In genomic region chr7:133115886-133116285, GRCm38 (mm10) we compare ENCODE assay signal across 7 mouse cellular contexts. TPM values are rescaled to one million over a fixed set of nuclear protein-coding genes. Genes with fewer than 3 reads are reported as not detected.
DNase-seq lines count a peak whose midpoint lies in the region; ATAC-seq and TF ChIP-seq lines count a peak whose summit lies in the region.

No protein-coding gene starts in this region.

- no peak overlapping the region for H3K27ac ChIP-seq in hindbrain, embryonic 11.5 days (ENCODE audit: low read depth, low read length)
- H3K27ac ChIP-seq in limb, embryonic 14.5 days (replicated peaks; ENCODE audit: low read depth, low read length), result no peak overlapping the region
- no peak overlapping the region for H3K27ac ChIP-seq in midbrain, embryonic 15.5 days

- DNase-seq in G1E (ENCODE audit: low spot score), result no peak
- DNase-seq in hindbrain, embryonic 11.5 days (ENCODE audit: low spot score), result peak; percentile 67
- no peak for DNase-seq in limb, embryonic 14.5 days (ENCODE audit: low spot score)
- no peak for DNase-seq in frontal cortex, postnatal 25 days (ENCODE audit: low spot score in 2 of 2)
- DNase-seq in layer of hippocampus, adult 11-12 months (ENCODE audit: low spot score), result no peak

- H3K9ac ChIP-seq in hindbrain, embryonic 11.5 days (ENCODE audit: low read depth, low read length), result no peak overlapping the region
- no peak overlapping the region for H3K9ac ChIP-seq in limb, embryonic 14.5 days (ENCODE audit: low read depth, low read length, severe bottlenecking)
- no peak overlapping the region for H3K9ac ChIP-seq in midbrain, embryonic 15.5 days

- H3K4me2 ChIP-seq in hindbrain, embryonic 11.5 days (replicated peaks; ENCODE audit: low read depth, low read length), result peak overlapping the region; percentile 2; the same call in 1 of the 2 replicates
- peak overlapping the region; percentile 27 for H3K4me2 ChIP-seq in limb, embryonic 14.5 days (replicated peaks; ENCODE audit: low read depth, low read length, severe bottlenecking)
- H3K4me2 ChIP-seq in midbrain, embryonic 15.5 days, result peak overlapping the region; percentile 17; the same call in 1 of the 2 replicates

- peaks cover 56% of the 10 kb centered on the region for H3K36me3 ChIP-seq in G1E (replicated peaks)
- H3K36me3 ChIP-seq in hindbrain, embryonic 11.5 days (ENCODE audit: control insufficient read depth, insufficient read depth, low read length), result no peaks in the 10 kb centered on the region
- no peaks in the 10 kb centered on the region for H3K36me3 ChIP-seq in limb, embryonic 14.5 days (ENCODE audit: control insufficient read depth, insufficient read depth, low read length)
- H3K36me3 ChIP-seq in midbrain, embryonic 15.5 days (replicated peaks), result no peaks in the 10 kb centered on the region

- ATAC-seq in G1E (ENCODE audit: extremely low read depth, insufficient number of reproducible peaks, low FRiP score, poor library complexity, severe bottlenecking), result no peak
- ATAC-seq in common myeloid progenitor, adult 5-6 weeks (replicated peaks; ENCODE audit: low read depth, poor library complexity, severe bottlenecking), result 0 out of 2 replicates have a peak, but pooled peaks have one; percentile 30
- ATAC-seq in hindbrain, embryonic 11.5 days (ENCODE audit: low FRiP score), result no peak
- ATAC-seq in limb, embryonic 14.5 days (ENCODE audit: low FRiP score, low read depth), result no peak
- no peak for ATAC-seq in midbrain, embryonic 15.5 days (replicated peaks)

- H3K4me3 ChIP-seq in G1E (ENCODE audit: low read depth, low read length), result peak overlapping the region; percentile 62; the same call in 1 of the 2 replicates
- H3K4me3 ChIP-seq in hindbrain, embryonic 11.5 days (ENCODE audit: low read depth, low read length), result no peak overlapping the region
- no peak overlapping the region for H3K4me3 ChIP-seq in limb, embryonic 14.5 days (replicated peaks; ENCODE audit: low read length)
- no peak overlapping the region for H3K4me3 ChIP-seq in midbrain, embryonic 15.5 days

- WGBS in hindbrain, embryonic 11.5 days, result 14% methylated on average over 15 of the region's 15 CpGs
- WGBS in limb, embryonic 14.5 days, result 14% methylated on average over 15 of the region's 15 CpGs
- WGBS in midbrain, embryonic 15.5 days, result 13% methylated on average over 15 of the region's 15 CpGs

- H3K27me3 ChIP-seq in G1E (ENCODE audit: insufficient read depth, low read length), result no peaks in the 10 kb centered on the region
- no peaks in the 10 kb centered on the region for H3K27me3 ChIP-seq in hindbrain, embryonic 11.5 days (ENCODE audit: control insufficient read depth, insufficient read depth, low read length)
- no peaks in the 10 kb centered on the region for H3K27me3 ChIP-seq in limb, embryonic 14.5 days (ENCODE audit: control insufficient read depth, insufficient read depth, low read length)
- H3K27me3 ChIP-seq in midbrain, embryonic 15.5 days (replicated peaks), result no peaks in the 10 kb centered on the region

- no peak for TF ChIP-seq CTCF in G1E (IDR thresholded peaks at IDR 0.05; ENCODE audit: low read depth, low read length)

- peaks cover 55% of the 10 kb centered on the region for H3K4me1 ChIP-seq in G1E (ENCODE audit: insufficient read depth, low read depth, low read length)
- H3K4me1 ChIP-seq in hindbrain, embryonic 11.5 days (replicated peaks; ENCODE audit: control insufficient read depth, insufficient read depth, low read length), result peaks cover 32% of the 10 kb centered on the region
- peaks cover 85% of the 10 kb centered on the region for H3K4me1 ChIP-seq in limb, embryonic 14.5 days (ENCODE audit: control insufficient read depth, insufficient read depth, low read length)
- peaks cover 49% of the 10 kb centered on the region for H3K4me1 ChIP-seq in midbrain, embryonic 15.5 days

- H3K9me3 ChIP-seq in G1E (replicated peaks), result no peaks in the 10 kb centered on the region
- no peaks in the 10 kb centered on the region for H3K9me3 ChIP-seq in hindbrain, embryonic 11.5 days (ENCODE audit: control insufficient read depth, low read length)
- no peaks in the 10 kb centered on the region for H3K9me3 ChIP-seq in limb, embryonic 14.5 days (ENCODE audit: control insufficient read depth, low read length)
- no peaks in the 10 kb centered on the region for H3K9me3 ChIP-seq in midbrain, embryonic 15.5 days

- TF ChIP-seq POLR2A in limb, embryonic 14.5 days (IDR thresholded peaks at IDR 0.05; ENCODE audit: borderline replicate concordance, extremely low read depth, insufficient read depth, insufficient read length), result no peak

RNA-seq across cellular contexts. Expression of gene Fgfr2, which starts 7.3 kb away (rescaled TPM):
- total RNA-seq in G1E (2014; fragmentation: Nextera tagmentation) (not detected in 2 replicates), G1E (2017) (0.06 and 0.22 TPM in 2 replicates)
- polyA plus RNA-seq in G1E (2012), result not detected in 2 replicates
- total RNA-seq in common myeloid progenitor, adult 5-6 weeks (2017), result not detected in 2 replicates
- 71.3 and 80.6 TPM in 2 replicates for polyA plus RNA-seq in hindbrain, embryonic 11.5 days (2014; fragmentation: Nextera tagmentation; extraction: Ambion mirVana)
- 133 and 149 TPM in 2 replicates for polyA plus RNA-seq in limb, embryonic 14.5 days (2012; rRNA removed)
- 131 and 148 TPM in 2 replicates for polyA plus RNA-seq in limb, embryonic 14.5 days (2014; fragmentation: Nextera tagmentation; extraction: Ambion mirVana)
- 23.3 and 24.2 TPM in 2 replicates for polyA plus RNA-seq in midbrain, embryonic 15.5 days (2015; fragmentation: Nextera tagmentation; extraction: Ambion mirVana)

RNA-seq across cellular contexts. Expression of gene Ctbp2, which starts 8.3 kb away (rescaled TPM):
- 84.5 and 108 TPM in 2 replicates for total RNA-seq in G1E (2014; fragmentation: Nextera tagmentation)
- total RNA-seq in G1E (2017), result 52.6 and 55.8 TPM in 2 replicates
- polyA plus RNA-seq in G1E (2012), result 132 and 133 TPM in 2 replicates
- 28.7 and 43.4 TPM in 2 replicates for total RNA-seq in common myeloid progenitor, adult 5-6 weeks (2017)
- 132 and 134 TPM in 2 replicates for polyA plus RNA-seq in hindbrain, embryonic 11.5 days (2014; fragmentation: Nextera tagmentation; extraction: Ambion mirVana)
- 77.7 and 79.8 TPM in 2 replicates for polyA plus RNA-seq in limb, embryonic 14.5 days (2012; rRNA removed)
- polyA plus RNA-seq in limb, embryonic 14.5 days (2014; fragmentation: Nextera tagmentation; extraction: Ambion mirVana), result 59.2 and 67.8 TPM in 2 replicates
- polyA plus RNA-seq in midbrain, embryonic 15.5 days (2015; fragmentation: Nextera tagmentation; extraction: Ambion mirVana), result 60.2 and 61.1 TPM in 2 replicates

Comparison
In these comparisons a context has a peak if more than half of its experiments do, and no peak if none do; other contexts are left out.
1. RNA of gene Fgfr2, which starts 7.3 kb away (polyA plus RNA-seq): 131 to 149 TPM in limb, embryonic 14.5 days, 71.3 to 80.6 TPM in hindbrain, embryonic 11.5 days and 23.3 to 24.2 TPM in midbrain, embryonic 15.5 days; not detected in G1E; every median in the first group is over 10 times any median in the second.
2. Peak in every context shown above with its lines, with median percentiles within 50 percentile points of each other: H3K4me2 ChIP-seq.